Mouse (Mus musculus): ENCODE results near the gene Nol9. TPM values are rescaled to one million over a fixed set of nuclear protein-coding genes. Genes with fewer than 3 reads are reported as not detected.
"Not testable (repeated sequence)": the region's sequence is repeated elsewhere in the genome, so short reads cannot be mapped to it uniquely, and the experiment has no call there.

Nol9 gene
- polyA plus RNA-seq, 1 experiment from 2014 or later = 34.4 TPM

- WGBS = 88% methylated on average over 13 of the region's 13 CpGs
Observed at GRCm38 (mm10) chr4:152032922-152033321, 6.2 kb upstream of the Nol9 start.

GRCm38 (mm10) chr4:152036464-152036863, 2.7 kb upstream of the Nol9 start:
- WGBS = 85% methylated on average over 6 of the region's 6 CpGs
- peaks cover 21% of the 10 kb centered on the region for H3K4me1 ChIP-seq
- not testable (repeated sequence) for H3K4me2 ChIP-seq (replicated peaks); H3K27ac ChIP-seq; H3K36me3 ChIP-seq; H3K4me3 ChIP-seq; H3K9me3 ChIP-seq; H3K9ac ChIP-seq; ATAC-seq (ENCODE audit: low FRiP score, low read depth); H3K27me3 ChIP-seq

More at GRCm38 (mm10) chr4:152032922-152033321, 6.2 kb upstream of the Nol9 start:
- Histone ChIP-seq H3K36me3 (no peaks in the 10 kb centered on the region), H3K4me1 (peaks cover 15% of the 10 kb centered on the region), H3K9me3 (no peaks in the 10 kb centered on the region), H3K9ac (no peak overlapping the region), H3K4me2 (replicated peaks) (no peak overlapping the region), H3K27me3 (peaks cover 7% of the 10 kb centered on the region; the same call in 1 of the 2 replicates), H3K27ac (no peak overlapping the region), H3K4me3 (no peak overlapping the region)
- ATAC-seq (ENCODE audit: low FRiP score, low read depth) = no peak

- Histone ChIP-seq H3K4me1 (peaks cover 21% of the 10 kb centered on the region), H3K4me3 (peak within 1 kb of the TSS; percentile 100), H3K9me3 (no peaks in the 10 kb centered on the region), H3K36me3 (peaks cover 26% of the 10 kb centered on the region), H3K27ac (no peak within 1 kb of the TSS), H3K27me3 (no peaks in the 10 kb centered on the region), H3K9ac (peak within 1 kb of the TSS; percentile 95), H3K4me2 (replicated peaks) (peak within 1 kb of the TSS; percentile 99)
- peak; percentile 45; the same call in 1 of the 2 replicates for ATAC-seq (ENCODE audit: low FRiP score, low read depth)
- WGBS = 42% methylated on average over 10 of the region's 10 CpGs
Observed at GRCm38 (mm10) chr4:152038225-152038984, 716 bp upstream of the Nol9 start, which contains the start of gene Tas1r1. Gene Tas1r1 (minus strand): TSS chr4:152038568.

GRCm38 (mm10) chr4:152039831-152040310, 750 bp downstream of the Nol9 start:
- Histone ChIP-seq H3K27ac (no peak overlapping the region), H3K36me3 (peaks cover 40% of the 10 kb centered on the region), H3K4me3 (peak overlapping the region; percentile 100), H3K4me2 (replicated peaks) (peak overlapping the region; percentile 99), H3K4me1 (peaks cover 21% of the 10 kb centered on the region), H3K9ac (peak overlapping the region; percentile 95), H3K27me3 (no peaks in the 10 kb centered on the region), H3K9me3 (no peaks in the 10 kb centered on the region)
- WGBS = 4% methylated on average over 25 of the region's 25 CpGs
- no peak for ATAC-seq (ENCODE audit: low FRiP score, low read depth)

DNA sequence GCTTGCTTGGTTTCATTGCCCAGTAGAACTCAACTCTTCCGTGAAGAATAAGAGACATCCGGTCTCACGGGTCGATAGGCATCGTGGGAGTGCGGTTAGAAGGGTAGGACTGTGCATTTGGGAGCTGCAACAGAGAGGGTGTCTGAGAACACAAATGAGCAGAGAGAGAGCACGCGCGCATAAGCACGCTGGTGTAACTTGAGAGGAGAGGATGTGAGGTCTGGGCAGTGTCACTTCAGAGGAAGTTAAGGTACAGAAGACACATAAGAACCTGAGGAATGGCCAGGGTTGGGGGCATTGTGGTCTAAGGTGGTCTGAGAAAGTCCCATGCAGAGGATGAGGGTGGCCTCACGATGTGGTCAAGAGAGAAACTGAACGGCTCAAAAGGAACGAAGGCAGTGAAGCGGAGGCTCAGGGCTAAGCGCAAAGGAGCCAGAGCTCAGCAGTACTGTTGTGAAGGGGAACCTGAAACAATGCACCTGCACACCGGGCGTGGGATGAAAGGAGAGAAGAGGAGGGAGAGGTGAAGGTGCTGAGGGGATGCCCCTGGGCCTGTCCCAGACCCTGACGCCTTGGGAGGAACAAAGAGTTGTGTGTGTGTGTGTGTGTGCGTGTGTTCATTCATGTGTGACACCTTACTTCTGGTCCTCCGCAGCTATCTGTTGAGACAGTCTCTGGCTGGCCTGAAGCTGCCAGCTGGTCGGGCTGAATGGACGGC, 3.0 kb downstream of the Nol9 start:
- no peak overlapping the region for H3K4me3 ChIP-seq
- peaks cover 21% of the 10 kb centered on the region for H3K4me1 ChIP-seq
- H3K9ac ChIP-seq = no peak overlapping the region
- peaks cover 61% of the 10 kb centered on the region for H3K36me3 ChIP-seq
- H3K4me2 ChIP-seq (replicated peaks) = no peak overlapping the region
- no peaks in the 10 kb centered on the region for H3K27me3 ChIP-seq
- no peak for ATAC-seq (ENCODE audit: low FRiP score, low read depth)
- no peak overlapping the region for H3K27ac ChIP-seq
- whole genome bisulfite sequencing = 96% methylated on average over 22 of the region's 22 CpGs
- no peaks in the 10 kb centered on the region for H3K9me3 ChIP-seq

DNA sequence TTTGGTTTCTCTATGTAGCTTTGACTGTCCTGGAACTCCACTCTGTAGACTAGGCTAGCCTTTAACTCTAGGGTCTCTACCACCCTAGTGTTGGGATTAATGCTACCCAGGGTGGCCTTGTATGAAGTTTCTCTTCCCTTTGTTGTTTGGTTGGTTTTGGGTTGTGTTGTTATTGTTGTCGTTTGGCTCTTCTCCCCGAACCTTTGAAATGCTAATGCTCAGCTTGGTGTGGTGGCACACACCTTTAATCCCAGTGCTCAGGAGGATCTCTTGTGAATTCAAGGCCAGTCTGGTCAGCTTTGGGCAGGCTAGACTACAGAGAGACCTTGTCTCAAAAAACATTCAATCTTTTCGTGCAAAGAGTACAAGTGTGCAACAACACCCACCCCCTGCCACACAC, 4.0 kb downstream of the Nol9 start:
- Histone ChIP-seq H3K36me3 (peaks cover 72% of the 10 kb centered on the region), H3K9ac (no peak overlapping the region), H3K9me3 (no peaks in the 10 kb centered on the region), H3K4me2 (replicated peaks) (no peak overlapping the region), H3K27ac (no peak overlapping the region), H3K27me3 (no peaks in the 10 kb centered on the region), H3K4me3 (no peak overlapping the region), H3K4me1 (peaks cover 19% of the 10 kb centered on the region)
- WGBS = 81% methylated on average over 3 of the region's 3 CpGs
- ATAC-seq (ENCODE audit: low FRiP score, low read depth) = no peak

DNA sequence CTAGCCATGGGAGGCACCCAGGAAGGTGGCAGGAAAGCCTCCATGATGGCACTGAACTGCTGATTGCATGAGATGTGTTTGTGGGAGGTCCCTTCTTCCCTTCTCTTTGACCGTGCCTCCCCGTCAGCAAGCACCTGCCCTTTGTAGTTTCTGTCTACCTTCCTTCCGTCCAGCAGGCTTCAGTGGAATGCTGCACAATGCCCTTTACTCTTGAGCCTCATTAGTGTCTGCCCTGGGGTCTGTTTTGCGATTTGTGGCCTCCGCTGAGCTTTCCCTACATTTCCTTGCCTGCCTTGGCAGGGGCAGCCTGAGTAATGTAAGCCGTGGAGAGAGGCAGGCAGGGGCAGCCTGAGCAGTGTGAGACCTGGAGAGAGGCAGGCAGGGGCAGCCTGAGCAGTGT, 5.5 kb downstream of the Nol9 start:
- no peaks in the 10 kb centered on the region for H3K9me3 ChIP-seq
- H3K4me2 ChIP-seq (replicated peaks) = no peak overlapping the region
- no peaks in the 10 kb centered on the region for H3K27me3 ChIP-seq
- peaks cover 10% of the 10 kb centered on the region for H3K4me1 ChIP-seq
- 72% methylated on average over 6 of the region's 6 CpGs for WGBS
- no peak overlapping the region for H3K27ac ChIP-seq
- ATAC-seq (ENCODE audit: low FRiP score, low read depth) = no peak
- H3K9ac ChIP-seq = no peak overlapping the region
- peaks cover 84% of the 10 kb centered on the region for H3K36me3 ChIP-seq
- no peak overlapping the region for H3K4me3 ChIP-seq

DNA sequence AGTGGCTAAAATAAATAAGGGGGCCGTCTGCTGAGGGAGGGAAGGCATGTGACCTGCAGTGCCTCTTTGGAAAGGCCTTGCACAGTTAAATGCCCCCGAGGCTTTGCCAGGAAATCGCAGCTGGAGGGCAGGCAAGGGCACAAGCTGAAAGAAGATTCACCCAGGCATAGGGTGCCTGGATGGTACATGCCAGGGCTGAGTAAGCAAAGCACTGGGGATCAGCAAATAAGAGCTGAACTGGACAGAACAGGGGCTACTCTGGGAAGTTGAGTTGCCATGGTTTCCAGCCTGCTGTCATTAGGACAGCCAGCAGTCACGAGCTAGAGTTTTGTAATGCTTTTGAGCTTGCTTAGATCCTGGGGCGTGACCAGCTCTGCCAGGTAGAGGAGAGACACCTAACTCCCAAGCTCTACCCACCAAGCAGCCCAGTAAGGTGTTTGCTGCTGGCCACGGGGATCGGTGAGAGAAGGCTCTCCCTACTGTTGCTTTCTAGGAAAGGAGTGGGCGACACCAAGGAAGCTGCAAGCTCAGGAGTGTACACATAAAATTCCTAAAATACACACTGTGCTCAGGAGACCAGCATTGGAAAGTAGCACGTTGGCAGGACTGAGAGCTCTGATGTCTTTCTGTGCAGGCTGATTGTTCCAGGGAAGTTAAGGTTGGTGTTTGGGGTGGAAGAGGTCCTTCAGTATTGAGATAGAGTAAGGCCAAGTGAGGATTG, 23.4 kb downstream of the Nol9 start:
- WGBS = 73% methylated on average over 9 of the region's 9 CpGs

GRCm38 (mm10) chr4:152067280-152067679, 28.2 kb downstream of the Nol9 start:
- Histone ChIP-seq H3K9me3 (no peaks in the 10 kb centered on the region), H3K4me1 (peaks cover 12% of the 10 kb centered on the region), H3K4me3 (no peak overlapping the region), H3K27me3 (no peaks in the 10 kb centered on the region), H3K9ac (no peak overlapping the region), H3K4me2 (replicated peaks) (no peak overlapping the region), H3K36me3 (peaks cover 8% of the 10 kb centered on the region; the same call in 1 of the 2 replicates), H3K27ac (no peak overlapping the region)
- ATAC-seq (ENCODE audit: low FRiP score, low read depth) = no peak

More for the DNA sequence above, 23.4 kb downstream of the Nol9 start:
- no peak overlapping the region for H3K4me3 ChIP-seq
- H3K9ac ChIP-seq = no peak overlapping the region
- H3K4me2 ChIP-seq (replicated peaks) = no peak overlapping the region
- no peak overlapping the region for H3K27ac ChIP-seq
- no peaks in the 10 kb centered on the region for H3K4me1 ChIP-seq
- no peak for ATAC-seq (ENCODE audit: low FRiP score, low read depth)
- no peaks in the 10 kb centered on the region for H3K9me3 ChIP-seq
- H3K36me3 ChIP-seq = peaks cover 56% of the 10 kb centered on the region
- H3K27me3 ChIP-seq = no peaks in the 10 kb centered on the region

- no peaks in the 10 kb centered on the region for H3K27me3 ChIP-seq
- 79% methylated on average over 6 of the region's 6 CpGs for WGBS
- no peak for ATAC-seq (ENCODE audit: low FRiP score, low read depth)
Observed at GRCm38 (mm10) chr4:152068166-152068724, 29.1 kb downstream of the Nol9 start.

DNA sequence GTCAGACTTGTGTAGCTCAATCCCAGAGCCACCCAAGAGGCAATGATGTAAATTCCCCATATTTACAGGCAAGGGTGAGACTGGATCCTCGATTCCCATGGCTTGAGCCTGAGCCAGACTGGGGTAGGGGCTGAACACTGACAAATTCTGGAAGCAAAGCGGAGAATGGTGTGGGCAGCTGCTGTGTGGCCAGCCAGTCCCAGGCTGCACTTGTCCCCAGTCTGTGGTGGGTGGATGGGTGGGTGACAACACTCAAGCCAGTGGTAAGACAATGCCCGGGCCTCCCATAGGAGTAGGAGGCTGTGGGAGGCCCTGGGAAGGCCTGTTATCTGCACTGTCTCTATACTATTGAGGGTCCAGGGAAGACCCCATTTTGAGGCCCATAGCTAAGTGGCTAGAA, 30.1 kb downstream of the Nol9 start:
- H3K4me2 ChIP-seq (replicated peaks) = no peak overlapping the region
- H3K9me3 ChIP-seq = no peaks in the 10 kb centered on the region
- no peak overlapping the region for H3K4me3 ChIP-seq
- 80% methylated on average over 3 of the region's 3 CpGs for WGBS
- no peaks in the 10 kb centered on the region for H3K27me3 ChIP-seq
- H3K27ac ChIP-seq = no peak overlapping the region
- H3K9ac ChIP-seq = no peak overlapping the region
- peaks cover 18% of the 10 kb centered on the region for H3K4me1 ChIP-seq
- no peak for ATAC-seq (ENCODE audit: low FRiP score, low read depth)
- H3K36me3 ChIP-seq = no peaks in the 10 kb centered on the region

More at GRCm38 (mm10) chr4:152068166-152068724, 29.1 kb downstream of the Nol9 start:
- Histone ChIP-seq H3K4me1 (peaks cover 18% of the 10 kb centered on the region), H3K9ac (no peak overlapping the region), H3K9me3 (no peaks in the 10 kb centered on the region), H3K27ac (no peak overlapping the region), H3K4me2 (replicated peaks) (no peak overlapping the region), H3K4me3 (no peak overlapping the region), H3K36me3 (no peaks in the 10 kb centered on the region)
